Mouse (Mus musculus): ENCODE measurements around the gene Slc31a1.

DNA sequence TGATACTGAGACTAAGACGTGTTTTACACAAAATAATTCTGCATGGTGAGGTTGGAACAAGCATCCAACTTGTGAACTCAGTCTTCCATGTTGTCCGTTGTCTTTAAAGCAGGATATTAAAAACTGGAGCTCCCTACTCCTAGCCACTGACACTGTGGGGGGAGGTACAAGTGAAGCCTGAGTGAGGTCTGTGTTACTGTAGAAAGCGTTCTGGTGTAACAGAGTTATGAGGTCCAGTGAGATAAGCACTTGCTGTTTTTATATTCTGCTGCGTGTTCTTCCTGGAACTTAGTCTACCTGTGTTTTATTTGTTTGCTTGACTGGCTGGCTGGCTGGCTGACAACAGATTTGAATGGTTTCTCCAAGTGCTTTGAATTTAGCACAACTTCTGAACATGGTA lies 13.8 kb downstream of the Slc31a1 start:
- no peak for TF ChIP-seq CTCF (IDR thresholded peaks at IDR 0.05; ENCODE audit: low read depth)
- TF ChIP-seq EP300 (IDR thresholded peaks at IDR 0.05; ENCODE audit: low read depth), result no peak
